Mouse (Mus musculus) spleen, adult 2 months (tissue): Measurements from ENCODE around the gene Stum. TPM values are rescaled to one million over a fixed set of nuclear protein-coding genes. Genes with fewer than 3 reads are reported as not detected.

Experiments used
- DNase-seq, 2 experiments: peaks; one replicate each; pipeline versions ENCODE4 v3.0.0 to v3.0.0-alpha.2; 2012 to 2021; ENCODE audit warnings: low spot score in 2 of 2, low read depth in 1 of 2
- H3K27ac ChIP-seq: fragments of 200-500 bp; 2 replicates; pipeline ENCODE4 v1.5.1; 2012; ENCODE audit warnings: low read length, inconsistent platforms; ENCODE audit not compliant: insufficient read depth
- H3K27me3 ChIP-seq: fragments of 200-500 bp; 2 replicates; pipeline ENCODE4 v1.6.1; 2012; ENCODE audit warnings: mild to moderate bottlenecking, moderate library complexity, low read length, inconsistent platforms; ENCODE audit not compliant: control insufficient read depth, insufficient read depth
- H3K36me3 ChIP-seq: fragments of 200-500 bp; 2 replicates; pipeline ENCODE4 v1.6.1; 2012; ENCODE audit warnings: mild to moderate bottlenecking, low read length, inconsistent platforms; ENCODE audit not compliant: control insufficient read depth, insufficient read depth
- H3K4me1 ChIP-seq: fragments of 200-500 bp; 2 replicates; pipeline ENCODE4 v1.6.1; 2011; ENCODE audit warnings: inconsistent platforms; ENCODE audit not compliant: control insufficient read depth, insufficient read depth, insufficient read length
- H3K4me3 ChIP-seq: fragments of 200-500 bp; 2 replicates; pipeline ENCODE4 v1.5.1; 2011; ENCODE audit warnings: mild to moderate bottlenecking, inconsistent platforms; ENCODE audit not compliant: insufficient read depth, insufficient read length; ENCODE audit errors: extremely low read depth
- CTCF ChIP-seq: fragments of 200-500 bp; IDR thresholded peaks from 2 replicates; pipeline ENCODE4 v1.5.1; 2011; ENCODE audit warnings: mild to moderate bottlenecking, inconsistent platforms; ENCODE audit not compliant: insufficient read depth, insufficient read length, insufficient replicate concordance; ENCODE audit errors: extremely low read depth
- POLR2A ChIP-seq: fragments of 200-500 bp; IDR thresholded peaks from 2 replicates; pipeline ENCODE4 v1.6.1; 2011; ENCODE audit warnings: low read depth, low read length, inconsistent platforms
- WGBS: fragments of 180-500 bp; shearing (Covaris S2); methylation state at CpG from one replicate; pipeline ENCODE4 v1.1.7; 2018; 5-methylcytosine and 5-hydroxymethylcytosine counted together
- polyA plus RNA-seq: library from polyadenylated mRNA; depleted of rRNA; stranded (reverse); fragments of >200 nt; gene quantifications from 2 replicates; pipeline ENCODE4 v1.2.3, GENCODE M21; 2012

Stum gene
- polyA plus RNA-seq, 1 experiment: 4.5 TPM

GRCm38 (mm10) chr1:180420496-180421164 is 62.7 kb downstream of the Stum start:
- no peak overlapping the region for H3K27ac ChIP-seq
- TF ChIP-seq POLR2A (no peak), CTCF (no peak)
- H3K4me1 ChIP-seq: peaks cover 15% of the 10 kb centered on the region; the same call in 1 of the 2 replicates
- no peak overlapping the region for H3K4me3 ChIP-seq
- H3K27me3 ChIP-seq: no peaks in the 10 kb centered on the region
- DNase-seq: no peak
- peaks cover 43% of the 10 kb centered on the region for H3K36me3 ChIP-seq
- 86% methylated on average over 8 of the region's 8 CpGs for WGBS

- WGBS: 90% methylated on average over 2 of the region's 2 CpGs
- Histone ChIP-seq H3K27ac (no peak overlapping the region), H3K27me3 (no peaks in the 10 kb centered on the region), H3K4me3 (no peak overlapping the region), H3K36me3 (peaks cover 57% of the 10 kb centered on the region), H3K4me1 (peaks cover 15% of the 10 kb centered on the region; the same call in 1 of the 2 replicates)
- TF ChIP-seq POLR2A: no peak
- no peak for TF ChIP-seq CTCF
- DNase-seq: no peak
These were observed 64.2 kb downstream of the Stum start for GRCm38 (mm10) chr1:180419059-180419458.

- TF ChIP-seq CTCF: no peak
- TF ChIP-seq POLR2A: no peak
- H3K27ac ChIP-seq: no peak overlapping the region
- WGBS: 27% methylated on average over 2 of the region's 2 CpGs
- DNase-seq: no peak
- no peak overlapping the region for H3K4me3 ChIP-seq
- peaks cover 66% of the 10 kb centered on the region for H3K36me3 ChIP-seq
- peaks cover 6% of the 10 kb centered on the region; the same call in 1 of the 2 replicates for H3K4me1 ChIP-seq
- no peaks in the 10 kb centered on the region for H3K27me3 ChIP-seq
These were observed 66.2 kb downstream of the Stum start for GRCm38 (mm10) chr1:180417118-180417517.

- no peak overlapping the region for H3K4me3 ChIP-seq
- no peak for DNase-seq
- H3K4me1 ChIP-seq: peaks cover 3% of the 10 kb centered on the region; the same call in 1 of the 2 replicates
- no peaks in the 10 kb centered on the region for H3K27me3 ChIP-seq
- TF ChIP-seq CTCF: no peak
- no peak for TF ChIP-seq POLR2A
- no peak overlapping the region for H3K27ac ChIP-seq
- H3K36me3 ChIP-seq: peaks cover 59% of the 10 kb centered on the region
- WGBS: 97% methylated on average over 7 of the region's 7 CpGs
These were observed 67.5 kb downstream of the Stum start for GRCm38 (mm10) chr1:180415836-180416235.

- DNase-seq: no peak
- 83% methylated on average over 4 of the region's 4 CpGs for WGBS
- Histone ChIP-seq H3K36me3 (peaks cover 53% of the 10 kb centered on the region), H3K4me3 (no peak overlapping the region), H3K4me1 (peaks cover 3% of the 10 kb centered on the region; the same call in 1 of the 2 replicates), H3K27me3 (no peaks in the 10 kb centered on the region), H3K27ac (no peak overlapping the region)
- TF ChIP-seq POLR2A: no peak
- no peak for TF ChIP-seq CTCF
These were observed 68.2 kb downstream of the Stum start for GRCm38 (mm10) chr1:180415064-180415463.

- Histone ChIP-seq H3K4me3 (no peak overlapping the region), H3K4me1 (peaks cover 15% of the 10 kb centered on the region; the same call in 1 of the 2 replicates), H3K36me3 (peaks cover 21% of the 10 kb centered on the region), H3K27me3 (no peaks in the 10 kb centered on the region), H3K27ac (no peak overlapping the region)
- DNase-seq: no peak
- TF ChIP-seq POLR2A (no peak), CTCF (no peak)
- WGBS: 54% methylated on average over 7 of the region's 7 CpGs
These were observed 73.0 kb downstream of the Stum start for GRCm38 (mm10) chr1:180410306-180410705.

- TF ChIP-seq CTCF (no peak), POLR2A (no peak)
- peaks cover 17% of the 10 kb centered on the region for H3K36me3 ChIP-seq
- no peak overlapping the region for H3K4me3 ChIP-seq
- DNase-seq: no peak
- H3K27ac ChIP-seq: no peak overlapping the region
- no peaks in the 10 kb centered on the region for H3K27me3 ChIP-seq
- 56% methylated on average over 5 of the region's 5 CpGs for WGBS
- H3K4me1 ChIP-seq: peaks cover 17% of the 10 kb centered on the region; the same call in 1 of the 2 replicates
These were observed 73.5 kb downstream of the Stum start for GRCm38 (mm10) chr1:180409771-180410170.
